Mouse (Mus musculus): ENCODE results near the gene Nptx1. TPM values are rescaled to one million over a fixed set of nuclear protein-coding genes. Genes with fewer than 3 reads are reported as not detected.
A peak's percentile ranks its signal among the peaks of the same experiment; 100 is the strongest.

Nptx1 gene
- polyA plus RNA-seq, 1 experiment from 2014 or later: 9.7 TPM

- Histone ChIP-seq H3K9me3 (no peaks in the 10 kb centered on the region), H3K27me3 (ENCODE audit: insufficient read depth, poor library complexity, severe bottlenecking) (peaks cover 48% of the 10 kb centered on the region), H3K4me3 (peak overlapping the region; percentile 48), H3K27ac (peak overlapping the region; percentile 85), H3K4me1 (replicated peaks) (peaks cover 56% of the 10 kb centered on the region), H3K36me3 (no peaks in the 10 kb centered on the region)
- WGBS: 76% methylated on average over 16 of the region's 16 CpGs
- no peak for DNase-seq (ENCODE audit: low spot score)
These were observed 31.5 kb downstream of the Nptx1 start for GRCm38 (mm10) chr11:119515823-119516676.

- no peaks in the 10 kb centered on the region for H3K36me3 ChIP-seq
- peak; percentile 89 for DNase-seq (ENCODE audit: low spot score)
- peak overlapping the region; percentile 85 for H3K27ac ChIP-seq
- peaks cover 48% of the 10 kb centered on the region for H3K27me3 ChIP-seq (ENCODE audit: insufficient read depth, poor library complexity, severe bottlenecking)
- no peaks in the 10 kb centered on the region for H3K9me3 ChIP-seq
- WGBS: 3% methylated on average over 21 of the region's 21 CpGs
- H3K4me1 ChIP-seq (replicated peaks): peaks cover 66% of the 10 kb centered on the region
- peak overlapping the region; percentile 48 for H3K4me3 ChIP-seq
These were observed 32.5 kb downstream of the Nptx1 start for GRCm38 (mm10) chr11:119514967-119515636.

GRCm38 (mm10) chr11:119514108-119514860 lies 33.3 kb downstream of the Nptx1 start:
- DNase-seq (ENCODE audit: low spot score): no peak
- Histone ChIP-seq H3K27me3 (ENCODE audit: insufficient read depth, poor library complexity, severe bottlenecking) (peaks cover 48% of the 10 kb centered on the region), H3K4me3 (peak overlapping the region; percentile 48), H3K36me3 (no peaks in the 10 kb centered on the region), H3K9me3 (no peaks in the 10 kb centered on the region), H3K27ac (peak overlapping the region; percentile 85), H3K4me1 (replicated peaks) (peaks cover 74% of the 10 kb centered on the region)
- WGBS: 52% methylated on average over 16 of the region's 16 CpGs

GRCm38 (mm10) chr11:119513038-119513659 lies 34.4 kb downstream of the Nptx1 start:
- Histone ChIP-seq H3K4me3 (no peak overlapping the region), H3K36me3 (peaks cover 8% of the 10 kb centered on the region), H3K4me1 (replicated peaks) (peaks cover 85% of the 10 kb centered on the region), H3K9me3 (no peaks in the 10 kb centered on the region), H3K27ac (peak overlapping the region; percentile 54), H3K27me3 (ENCODE audit: insufficient read depth, poor library complexity, severe bottlenecking) (peaks cover 48% of the 10 kb centered on the region)
- no peak for DNase-seq (ENCODE audit: low spot score)
- whole genome bisulfite sequencing: 69% methylated on average over 9 of the region's 9 CpGs

- Histone ChIP-seq H3K36me3 (peaks cover 45% of the 10 kb centered on the region), H3K9me3 (no peaks in the 10 kb centered on the region), H3K4me3 (no peak overlapping the region), H3K4me1 (replicated peaks) (peaks cover 62% of the 10 kb centered on the region), H3K27me3 (ENCODE audit: insufficient read depth, poor library complexity, severe bottlenecking) (peaks cover 19% of the 10 kb centered on the region), H3K27ac (peak overlapping the region; percentile 24; the same call in 1 of the 2 replicates)
- DNase-seq (ENCODE audit: low spot score): no peak
- WGBS: 54% methylated on average over 5 of the region's 5 CpGs
These were observed 38.3 kb downstream of the Nptx1 start for GRCm38 (mm10) chr11:119509165-119509776.

- no peak overlapping the region for H3K27ac ChIP-seq
- H3K4me3 ChIP-seq: 0 out of 2 replicates have a peak overlapping the region, but pooled peaks have one; percentile 2
- DNase-seq (ENCODE audit: low spot score): no peak
- H3K9me3 ChIP-seq: no peaks in the 10 kb centered on the region
- peaks cover 6% of the 10 kb centered on the region for H3K27me3 ChIP-seq (ENCODE audit: insufficient read depth, poor library complexity, severe bottlenecking)
- 84% methylated on average over 8 of the region's 8 CpGs for WGBS
- peaks cover 60% of the 10 kb centered on the region for H3K36me3 ChIP-seq
- peaks cover 50% of the 10 kb centered on the region for H3K4me1 ChIP-seq (replicated peaks)
These were observed 39.8 kb downstream of the Nptx1 start for GRCm38 (mm10) chr11:119507772-119508171.

- H3K27me3 ChIP-seq (ENCODE audit: insufficient read depth, poor library complexity, severe bottlenecking): no peaks in the 10 kb centered on the region; the same call in 1 of the 2 replicates
- peaks cover 36% of the 10 kb centered on the region for H3K4me1 ChIP-seq (replicated peaks)
- 95% methylated on average over 4 of the region's 4 CpGs for WGBS
- peaks cover 74% of the 10 kb centered on the region for H3K36me3 ChIP-seq
- no peak overlapping the region for H3K27ac ChIP-seq
- H3K9me3 ChIP-seq: no peaks in the 10 kb centered on the region
- H3K4me3 ChIP-seq: no peak overlapping the region
- no peak for DNase-seq (ENCODE audit: low spot score)
These were observed 41.2 kb downstream of the Nptx1 start for GRCm38 (mm10) chr11:119506386-119506785.

- Histone ChIP-seq H3K9me3 (no peaks in the 10 kb centered on the region), H3K36me3 (peaks cover 98% of the 10 kb centered on the region)
These were observed 43.9 kb downstream of the Nptx1 start for GRCm38 (mm10) chr11:119503675-119504074.

GRCm38 (mm10) chr11:119500011-119500410 lies 47.5 kb downstream of the Nptx1 start:
- no peak for DNase-seq (ENCODE audit: low spot score)
- Histone ChIP-seq H3K4me3 (no peak overlapping the region), H3K36me3 (peaks cover 87% of the 10 kb centered on the region), H3K27ac (no peak overlapping the region), H3K9me3 (no peaks in the 10 kb centered on the region), H3K4me1 (replicated peaks) (0 out of 2 replicates have a peak, but pooled peaks cover 3% of the 10 kb centered on the region), H3K27me3 (ENCODE audit: insufficient read depth, poor library complexity, severe bottlenecking) (no peaks in the 10 kb centered on the region)
- WGBS: 88% methylated on average over 2 of the region's 2 CpGs

More at GRCm38 (mm10) chr11:119503675-119504074, 43.9 kb downstream of the Nptx1 start:
- H3K4me1 ChIP-seq (replicated peaks): peaks cover 12% of the 10 kb centered on the region
- H3K27ac ChIP-seq: no peak overlapping the region
- peak; percentile 77 for DNase-seq (ENCODE audit: low spot score)
- H3K4me3 ChIP-seq: no peak overlapping the region
- H3K27me3 ChIP-seq (ENCODE audit: insufficient read depth, poor library complexity, severe bottlenecking): no peaks in the 10 kb centered on the region

- Histone ChIP-seq H3K4me1 (replicated peaks) (peaks cover 4% of the 10 kb centered on the region; the same call in 1 of the 2 replicates), H3K36me3 (peaks cover 87% of the 10 kb centered on the region), H3K27ac (no peak overlapping the region), H3K27me3 (ENCODE audit: insufficient read depth, poor library complexity, severe bottlenecking) (no peaks in the 10 kb centered on the region), H3K4me3 (no peak overlapping the region), H3K9me3 (no peaks in the 10 kb centered on the region)
- no peak for DNase-seq (ENCODE audit: low spot score)
- WGBS: 93% methylated on average over 4 of the region's 4 CpGs
These were observed 48.3 kb downstream of the Nptx1 start for GRCm38 (mm10) chr11:119499297-119499696.

- 78% methylated on average over 4 of the region's 4 CpGs for WGBS
- peaks cover 85% of the 10 kb centered on the region for H3K36me3 ChIP-seq
- no peaks in the 10 kb centered on the region for H3K27me3 ChIP-seq (ENCODE audit: insufficient read depth, poor library complexity, severe bottlenecking)
These were observed 50.1 kb downstream of the Nptx1 start for GRCm38 (mm10) chr11:119497451-119497850.

GRCm38 (mm10) chr11:119496147-119496546 lies 51.4 kb downstream of the Nptx1 start:
- no peaks in the 10 kb centered on the region for H3K9me3 ChIP-seq
- WGBS: 93% methylated on average over 5 of the region's 5 CpGs
- peaks cover 72% of the 10 kb centered on the region for H3K36me3 ChIP-seq
- no peak for DNase-seq (ENCODE audit: low spot score)
- H3K4me3 ChIP-seq: no peak overlapping the region
- no peak overlapping the region for H3K27ac ChIP-seq
- peaks cover 27% of the 10 kb centered on the region for H3K4me1 ChIP-seq (replicated peaks)
- H3K27me3 ChIP-seq (ENCODE audit: insufficient read depth, poor library complexity, severe bottlenecking): no peaks in the 10 kb centered on the region

More at GRCm38 (mm10) chr11:119497451-119497850, 50.1 kb downstream of the Nptx1 start:
- H3K9me3 ChIP-seq: no peaks in the 10 kb centered on the region
- peaks cover 22% of the 10 kb centered on the region for H3K4me1 ChIP-seq (replicated peaks)
- H3K27ac ChIP-seq: no peak overlapping the region
- no peak for DNase-seq (ENCODE audit: low spot score)
- no peak overlapping the region for H3K4me3 ChIP-seq

All from hindbrain, embryonic 10.5 days (tissue).